Mouse (Mus musculus) liver, adult 2 months (tissue): ENCODE results near the gene Cdh16. TPM values are rescaled to one million over a fixed set of nuclear protein-coding genes. Genes with fewer than 3 reads are reported as not detected.
"Not testable (repeated sequence)": the region's sequence is repeated elsewhere in the genome, so short reads cannot be mapped to it uniquely, and the experiment has no call there.

ENCODE experiments used
- DNase-seq: peaks from one replicate; pipeline ENCODE4 v3.0.0-alpha.2; 2011; ENCODE audit warnings: low read depth, low spot score; ENCODE audit errors: extremely low read depth
- H3K27ac ChIP-seq: fragments of 200-500 bp; replicated peaks from 2 replicates; pipeline ENCODE4 v1.5.1; 2012; ENCODE audit warnings: low read depth, mild to moderate bottlenecking, control low read depth, inconsistent platforms, low read length; ENCODE audit not compliant: insufficient read depth
- H3K27me3 ChIP-seq: fragments of 200-500 bp; 2 replicates; pipeline ENCODE4 v1.6.1; 2012; ENCODE audit warnings: mild to moderate bottlenecking, moderate library complexity, low read length, inconsistent platforms; ENCODE audit not compliant: control insufficient read depth, insufficient read depth
- H3K36me3 ChIP-seq: fragments of 200-500 bp; 2 replicates; pipeline ENCODE4 v1.6.1; 2012; ENCODE audit warnings: low read length, inconsistent platforms; ENCODE audit not compliant: control insufficient read depth, insufficient read depth
- H3K4me1 ChIP-seq: fragments of 200-500 bp; 2 replicates; pipeline ENCODE4 v1.6.1; 2011; ENCODE audit warnings: low read length; ENCODE audit not compliant: control insufficient read depth, insufficient read depth
- H3K4me3 ChIP-seq: fragments of 200-500 bp; 2 replicates; pipeline ENCODE4 v1.5.1; 2011; ENCODE audit warnings: low read depth, mild to moderate bottlenecking, control low read depth, low read length, moderate library complexity; ENCODE audit not compliant: insufficient read depth
- H3K79me2 ChIP-seq: fragments of 200-500 bp; 2 replicates; pipeline ENCODE4 v1.6.1; 2012; ENCODE audit warnings: inconsistent platforms, mild to moderate bottlenecking, low read length, moderate library complexity; ENCODE audit not compliant: control insufficient read depth, insufficient read depth
- H3K9ac ChIP-seq: fragments of 200-500 bp; 2 replicates; pipeline ENCODE4 v1.6.1; 2012; ENCODE audit warnings: low read depth, mild to moderate bottlenecking, control low read depth, inconsistent platforms, low read length
- CTCF ChIP-seq: fragments of 200-500 bp; IDR thresholded peaks from 2 replicates; pipeline ENCODE4 v1.5.1; 2011; ENCODE audit warnings: low read depth, low read length, control low read depth
- POLR2A ChIP-seq: fragments of 200-500 bp; IDR thresholded peaks from 2 replicates; pipeline ENCODE4 v1.6.1; 2011; ENCODE audit warnings: low read length, control low read depth; ENCODE audit not compliant: insufficient read depth; ENCODE audit errors: extremely low read depth
- WGBS: fragments of 180-500 bp; shearing (Covaris S2); methylation state at CpG from one replicate; pipeline ENCODE4 v1.1.7; 2018; 5-methylcytosine and 5-hydroxymethylcytosine counted together
- polyA plus RNA-seq: library from polyadenylated mRNA; depleted of rRNA; stranded (reverse); fragments of >200 nt; gene quantifications from 2 replicates; pipeline ENCODE4 v1.2.3, GENCODE M21; 2012; rRNA removed
- total RNA-seq: library from RNA; depleted of rRNA; stranded (reverse); fragments of >200 nt; gene quantifications from 2 replicates; pipeline ENCODE4 v1.2.3, GENCODE M21; 2014; rRNA removed

Cdh16 gene
- total RNA-seq (0.07 TPM in 1 of 2 replicates, not detected in the other), polyA plus RNA-seq (not detected in 2 replicates)

DNA sequence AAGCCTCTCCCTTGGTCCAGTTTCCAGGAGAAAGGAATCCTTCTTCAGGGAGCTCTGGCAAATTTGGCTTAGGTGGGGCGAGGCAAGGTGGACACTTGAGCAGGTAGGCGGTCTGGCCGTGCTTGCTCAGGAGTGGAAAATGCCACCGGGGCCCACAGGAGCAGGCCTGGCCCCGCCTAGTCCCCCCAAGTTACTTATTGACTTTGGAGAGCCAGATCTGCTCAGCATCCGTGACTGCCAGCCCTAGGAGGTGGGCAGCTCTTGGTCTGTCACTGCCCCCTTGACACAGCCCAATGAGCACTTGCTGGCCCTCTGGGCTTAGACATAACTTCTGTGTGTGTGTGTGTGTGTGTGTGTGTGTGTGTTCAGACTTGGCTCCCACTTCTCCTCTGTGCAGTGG, at the start of gene Cdh16:
Cdh16 (minus strand) TSS at position 236 of the 400 bp plus-strand sequence.
- Histone ChIP-seq H3K4me3 (no peak within 1 kb of the TSS), H3K27me3 (no peaks in the 10 kb centered on the region), H3K79me2 (no peaks in the 10 kb centered on the region), H3K27ac (no peak within 1 kb of the TSS), H3K9ac (no peak within 1 kb of the TSS), H3K36me3 (no peaks in the 10 kb centered on the region), H3K4me1 (no peaks in the 10 kb centered on the region)
- no peak for TF ChIP-seq CTCF
- TF ChIP-seq POLR2A: no peak
- 73% methylated on average over 6 of the region's 6 CpGs for WGBS
- DNase-seq: no peak

DNA sequence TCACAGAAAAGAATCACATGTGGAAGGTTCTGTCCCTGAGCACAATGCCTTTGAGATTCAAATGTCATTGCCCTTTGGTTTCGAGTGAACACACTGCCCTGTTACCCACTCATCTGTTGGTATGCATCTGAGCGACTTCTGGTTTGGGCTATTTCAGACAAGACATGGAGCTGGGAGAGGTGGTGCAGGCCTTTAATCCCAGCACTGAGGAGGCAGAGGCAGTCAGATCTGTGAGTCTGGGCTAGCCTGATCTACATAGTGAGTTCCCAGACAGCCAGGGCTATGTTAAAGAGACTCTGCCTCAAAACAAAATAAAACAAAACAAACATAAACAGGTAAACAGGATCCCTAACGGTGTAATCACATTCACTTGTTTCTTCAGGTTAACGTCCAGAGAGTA, 31.4 kb upstream of the Cdh16 start:
- Histone ChIP-seq H3K4me3 (no peak overlapping the region), H3K4me1 (peaks cover 5% of the 10 kb centered on the region), H3K27ac (no peak overlapping the region), H3K36me3 (no peaks in the 10 kb centered on the region), H3K79me2 (no peaks in the 10 kb centered on the region), H3K27me3 (no peaks in the 10 kb centered on the region), H3K9ac (no peak overlapping the region)
- TF ChIP-seq CTCF: no peak
- no peak for TF ChIP-seq POLR2A
- no peak for DNase-seq
- WGBS: 77% methylated on average over 4 of the region's 4 CpGs

DNA sequence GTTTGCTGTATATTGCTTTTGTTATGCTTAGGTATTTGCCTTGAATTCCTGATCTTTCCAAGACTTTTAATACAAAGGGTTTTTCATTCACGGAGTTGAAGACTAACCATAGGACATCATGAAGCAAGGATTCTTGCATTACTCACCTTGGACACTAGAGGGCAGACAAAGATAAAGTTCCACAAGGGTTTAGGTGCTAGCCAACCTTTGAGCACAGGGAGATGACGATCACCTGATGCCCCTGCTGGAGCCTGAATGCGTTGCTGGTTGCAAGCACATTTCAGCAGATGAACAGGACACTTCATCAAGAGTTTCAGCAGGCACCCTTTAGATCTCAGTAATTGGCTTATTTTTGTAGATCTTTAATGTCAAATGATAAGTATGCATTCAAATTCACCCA, 30.8 kb upstream of the Cdh16 start:
- Histone ChIP-seq H3K27ac (no peak overlapping the region), H3K9ac (no peak overlapping the region), H3K4me3 (no peak overlapping the region), H3K79me2 (no peaks in the 10 kb centered on the region), H3K36me3 (no peaks in the 10 kb centered on the region), H3K4me1 (peaks cover 5% of the 10 kb centered on the region), H3K27me3 (no peaks in the 10 kb centered on the region)
- 4% methylated on average over 3 of the region's 3 CpGs for WGBS
- TF ChIP-seq POLR2A (no peak), CTCF (peak; percentile 81)
- DNase-seq: peak; percentile 87

DNA sequence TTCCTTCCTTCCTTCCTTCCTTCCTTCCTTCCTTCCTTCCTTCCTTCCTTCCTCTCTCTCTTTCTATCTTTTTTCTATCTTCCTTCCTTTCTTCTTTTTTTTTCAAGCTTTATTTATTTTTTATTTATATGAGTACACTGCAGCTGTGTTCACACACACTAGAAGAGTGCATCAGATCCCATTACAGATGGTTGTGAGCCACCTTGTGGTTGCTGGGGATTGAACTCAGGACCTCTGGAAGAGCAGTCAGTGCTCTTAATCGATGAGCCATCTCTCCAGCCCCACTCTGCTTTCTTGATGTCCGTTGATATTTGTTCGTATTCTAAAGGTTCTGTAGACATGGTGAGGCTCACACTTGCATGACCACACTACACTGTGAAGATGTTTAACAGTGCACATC, 20.0 kb upstream of the Cdh16 start:
- H3K27me3 ChIP-seq, DNase-seq, H3K27ac ChIP-seq, H3K4me3 ChIP-seq, H3K36me3 ChIP-seq, H3K9ac ChIP-seq, H3K79me2 ChIP-seq: not testable (repeated sequence)
- WGBS: 70% methylated on average over 3 of the region's 3 CpGs
- H3K4me1 ChIP-seq: peaks cover 10% of the 10 kb centered on the region

DNA sequence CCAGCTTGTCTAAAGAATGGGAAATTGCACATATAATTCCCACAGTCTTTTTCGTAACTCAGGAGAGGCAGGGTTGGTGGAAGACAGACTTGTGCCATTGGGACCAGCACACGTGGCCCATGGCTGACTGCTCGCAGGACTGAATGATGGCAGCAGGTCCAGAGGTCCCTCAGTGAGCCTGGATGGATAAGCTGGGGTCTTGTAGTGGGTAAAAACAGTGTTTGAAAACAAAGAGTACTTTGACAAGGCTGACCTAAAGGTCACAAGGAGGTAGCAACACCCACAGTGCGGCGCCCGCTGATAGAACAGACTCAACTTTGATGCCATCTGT, 18.1 kb upstream of the Cdh16 start:
- no peaks in the 10 kb centered on the region for H3K27me3 ChIP-seq
- 77% methylated on average over 6 of the region's 6 CpGs for WGBS
- no peak for DNase-seq
- peak overlapping the region; percentile 82 for H3K9ac ChIP-seq
- peak overlapping the region; percentile 81 for H3K27ac ChIP-seq
- peak overlapping the region; percentile 87 for H3K4me3 ChIP-seq
- H3K79me2 ChIP-seq: no peaks in the 10 kb centered on the region
- no peaks in the 10 kb centered on the region; the same call in 1 of the 2 replicates for H3K36me3 ChIP-seq
- no peak for TF ChIP-seq POLR2A
- TF ChIP-seq CTCF: no peak
- H3K4me1 ChIP-seq: peaks cover 10% of the 10 kb centered on the region

DNA sequence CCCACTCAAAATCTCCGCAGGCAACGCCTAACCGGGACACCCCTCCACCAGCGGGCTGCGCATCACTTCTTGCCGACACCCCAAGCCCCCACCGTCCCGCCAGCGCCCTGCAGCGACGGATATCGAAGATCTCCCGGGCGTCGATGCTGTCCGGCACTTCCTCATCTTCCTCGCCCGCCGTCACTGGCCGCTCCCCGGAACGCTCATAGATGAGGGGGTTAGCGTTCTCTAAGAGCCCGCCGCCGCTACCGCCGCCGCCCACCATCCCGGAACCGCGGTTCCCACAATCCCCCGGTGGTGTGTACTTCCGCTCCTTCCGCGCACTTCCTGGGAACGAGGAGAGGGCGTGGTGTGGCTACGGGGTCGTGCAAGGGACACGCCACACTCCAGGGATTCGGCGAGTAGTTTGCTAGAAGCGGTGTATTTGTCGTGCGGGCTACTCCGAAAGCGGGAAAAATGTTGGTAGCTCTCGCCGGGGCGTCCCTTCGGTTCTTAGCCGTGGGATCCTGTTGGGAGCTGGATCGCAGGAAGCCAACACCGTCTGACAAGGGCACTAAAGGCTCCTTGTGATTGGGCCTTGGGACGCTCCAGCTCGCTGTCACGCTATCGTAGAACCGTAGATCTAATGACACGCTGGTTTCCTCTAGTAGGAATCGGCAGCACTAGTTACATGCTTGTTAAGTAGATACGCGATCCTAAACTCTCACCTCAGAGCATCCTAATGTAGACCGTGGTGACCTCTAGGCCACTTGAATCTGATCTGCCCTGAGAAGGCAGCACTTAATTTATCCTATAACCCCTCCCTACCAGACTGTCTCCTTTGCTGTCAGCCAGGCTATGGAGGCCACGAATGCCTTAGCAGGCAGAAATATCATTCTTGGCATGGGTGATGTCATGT, 17.5 kb upstream of the Cdh16 start, which contains the start of gene Ciao2b:
Ciao2b (minus strand) TSS at position 540 of the 898 bp plus-strand sequence.
- H3K79me2 ChIP-seq: no peaks in the 10 kb centered on the region
- H3K9ac ChIP-seq: peak within 1 kb of the TSS; percentile 85
- no peaks in the 10 kb centered on the region; the same call in 1 of the 2 replicates for H3K36me3 ChIP-seq
- H3K27ac ChIP-seq: peak within 1 kb of the TSS; percentile 81
- H3K4me3 ChIP-seq: peak within 1 kb of the TSS; percentile 87
- WGBS: under 1% methylated on average over 66 of the region's 66 CpGs
- DNase-seq: peak; percentile 78
- H3K27me3 ChIP-seq: no peaks in the 10 kb centered on the region
- H3K4me1 ChIP-seq: peaks cover 10% of the 10 kb centered on the region
- TF ChIP-seq CTCF (no peak), POLR2A (peak; percentile 44; the same call in 1 of the 2 replicates)
